Mouse (Mus musculus): ENCODE data around the gene Kcnk18. TPM values are rescaled to one million over a fixed set of nuclear protein-coding genes. Genes with fewer than 3 reads are reported as not detected.

Kcnk18 gene
- total and polyA plus RNA-seq, 3 experiments: 0.05 TPM; not detected in 2

GRCm38 (mm10) chr19:59193456-59193855 lies 25.6 kb upstream of the Kcnk18 start:
- ATAC-seq (ENCODE audit: extremely low read depth, insufficient number of reproducible peaks, low FRiP score, poor library complexity, severe bottlenecking): no peak
- no peak for DNase-seq (ENCODE audit: low spot score)
- Histone ChIP-seq H3K4me1 (ENCODE audit: insufficient read depth, low read depth, low read length) (no peaks in the 10 kb centered on the region), H3K36me3 (replicated peaks) (no peaks in the 10 kb centered on the region), H3K9me3 (replicated peaks) (no peaks in the 10 kb centered on the region), H3K4me3 (ENCODE audit: low read depth, low read length) (no peak overlapping the region), H3K27me3 (ENCODE audit: insufficient read depth, low read length) (peaks cover 9% of the 10 kb centered on the region; the same call in 1 of the 2 replicates)
- TF ChIP-seq GATA1 (IDR thresholded peaks at IDR 0.05; ENCODE audit: borderline replicate concordance, low read length) (no peak), GATA2 (IDR thresholded peaks at IDR 0.05; ENCODE audit: borderline replicate concordance, low read depth, low read length) (no peak), TAL1 (conservative IDR thresholded peaks at IDR 0.05; ENCODE audit: low read depth, low read length) (no peak), POLR2AphosphoS5 (IDR thresholded peaks at IDR 0.05; ENCODE audit: insufficient replicate concordance, low read depth, low read length) (no peak)

- ATAC-seq (ENCODE audit: extremely low read depth, insufficient number of reproducible peaks, low FRiP score, poor library complexity, severe bottlenecking) (no peak), DNase-seq (ENCODE audit: low spot score) (no peak)
- Histone ChIP-seq H3K9me3 (replicated peaks) (no peaks in the 10 kb centered on the region), H3K4me1 (ENCODE audit: insufficient read depth, low read depth, low read length) (no peaks in the 10 kb centered on the region), H3K27me3 (ENCODE audit: insufficient read depth, low read length) (peaks cover 9% of the 10 kb centered on the region; the same call in 1 of the 2 replicates), H3K4me3 (ENCODE audit: low read depth, low read length) (no peak overlapping the region), H3K36me3 (replicated peaks) (no peaks in the 10 kb centered on the region)
- no peak for TF ChIP-seq CTCF (IDR thresholded peaks at IDR 0.05; ENCODE audit: low read depth, low read length)
- TF ChIP-seq GATA2 (IDR thresholded peaks at IDR 0.05; ENCODE audit: borderline replicate concordance, low read depth, low read length): no peak
- TF ChIP-seq GATA1 (IDR thresholded peaks at IDR 0.05; ENCODE audit: borderline replicate concordance, low read length): no peak
- no peak for TF ChIP-seq TAL1 (conservative IDR thresholded peaks at IDR 0.05; ENCODE audit: low read depth, low read length)
- no peak for TF ChIP-seq POLR2AphosphoS5 (IDR thresholded peaks at IDR 0.05; ENCODE audit: insufficient replicate concordance, low read depth, low read length)
Measured at GRCm38 (mm10) chr19:59193986-59194820, 24.8 kb upstream of the Kcnk18 start.

DNA sequence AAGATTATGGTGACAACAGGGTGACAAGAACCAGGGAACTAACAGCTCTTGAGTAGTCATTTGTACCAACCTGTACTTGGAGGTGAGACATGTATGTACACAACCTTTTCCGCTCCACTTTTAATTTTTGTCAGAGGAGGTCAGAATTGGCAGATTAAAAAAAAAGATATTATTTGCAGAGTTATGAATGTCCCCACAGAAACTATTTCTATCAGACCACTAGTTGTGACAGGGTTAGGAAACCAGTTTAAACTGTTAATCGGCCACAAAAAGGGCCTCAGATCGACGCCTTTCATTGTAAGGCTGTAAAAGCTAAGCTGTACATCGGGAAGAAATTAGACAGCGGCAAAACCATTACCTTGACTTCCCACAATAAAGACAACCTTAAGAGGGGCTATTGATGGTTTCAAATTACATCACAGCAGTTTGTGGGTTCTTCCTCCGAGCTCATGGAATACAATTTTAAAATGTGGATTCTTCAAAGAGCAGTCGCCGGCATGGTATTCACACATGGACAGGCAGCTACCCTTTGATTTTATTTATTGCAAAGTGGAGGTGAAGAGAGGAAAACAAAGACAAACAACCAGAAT lies 23.7 kb upstream of the Kcnk18 start:
- H3K9me3 ChIP-seq (replicated peaks): peaks cover 5% of the 10 kb centered on the region
- H3K4me3 ChIP-seq (ENCODE audit: low read depth, low read length): no peak overlapping the region
- no peaks in the 10 kb centered on the region for H3K36me3 ChIP-seq (replicated peaks)
- peaks cover 9% of the 10 kb centered on the region; the same call in 1 of the 2 replicates for H3K27me3 ChIP-seq (ENCODE audit: insufficient read depth, low read length)
- DNase-seq (ENCODE audit: low spot score) (no peak), ATAC-seq (ENCODE audit: extremely low read depth, insufficient number of reproducible peaks, low FRiP score, poor library complexity, severe bottlenecking) (no peak)
- no peaks in the 10 kb centered on the region for H3K4me1 ChIP-seq (ENCODE audit: insufficient read depth, low read depth, low read length)
- TF ChIP-seq GATA1 (IDR thresholded peaks at IDR 0.05; ENCODE audit: borderline replicate concordance, low read length): no peak
- TF ChIP-seq POLR2AphosphoS5 (IDR thresholded peaks at IDR 0.05; ENCODE audit: insufficient replicate concordance, low read depth, low read length): no peak
- TF ChIP-seq GATA2 (IDR thresholded peaks at IDR 0.05; ENCODE audit: borderline replicate concordance, low read depth, low read length): no peak
- no peak for TF ChIP-seq CTCF (IDR thresholded peaks at IDR 0.05; ENCODE audit: low read depth, low read length)
- no peak for TF ChIP-seq TAL1 (conservative IDR thresholded peaks at IDR 0.05; ENCODE audit: low read depth, low read length)

- Histone ChIP-seq H3K9me3 (replicated peaks) (peaks cover 7% of the 10 kb centered on the region), H3K4me1 (ENCODE audit: insufficient read depth, low read depth, low read length) (no peaks in the 10 kb centered on the region), H3K4me3 (ENCODE audit: low read depth, low read length) (no peak overlapping the region), H3K27me3 (ENCODE audit: insufficient read depth, low read length) (peaks cover 7% of the 10 kb centered on the region; the same call in 1 of the 2 replicates), H3K36me3 (replicated peaks) (no peaks in the 10 kb centered on the region)
- DNase-seq (ENCODE audit: low spot score) (no peak), ATAC-seq (ENCODE audit: extremely low read depth, insufficient number of reproducible peaks, low FRiP score, poor library complexity, severe bottlenecking) (no peak)
- TF ChIP-seq POLR2AphosphoS5 (IDR thresholded peaks at IDR 0.05; ENCODE audit: insufficient replicate concordance, low read depth, low read length): no peak
- TF ChIP-seq TAL1 (conservative IDR thresholded peaks at IDR 0.05; ENCODE audit: low read depth, low read length): no peak
- no peak for TF ChIP-seq GATA1 (IDR thresholded peaks at IDR 0.05; ENCODE audit: borderline replicate concordance, low read length)
- TF ChIP-seq CTCF (IDR thresholded peaks at IDR 0.05; ENCODE audit: low read depth, low read length): no peak
- no peak for TF ChIP-seq GATA2 (IDR thresholded peaks at IDR 0.05; ENCODE audit: borderline replicate concordance, low read depth, low read length)
Measured at GRCm38 (mm10) chr19:59196111-59196666, 22.8 kb upstream of the Kcnk18 start.

DNA sequence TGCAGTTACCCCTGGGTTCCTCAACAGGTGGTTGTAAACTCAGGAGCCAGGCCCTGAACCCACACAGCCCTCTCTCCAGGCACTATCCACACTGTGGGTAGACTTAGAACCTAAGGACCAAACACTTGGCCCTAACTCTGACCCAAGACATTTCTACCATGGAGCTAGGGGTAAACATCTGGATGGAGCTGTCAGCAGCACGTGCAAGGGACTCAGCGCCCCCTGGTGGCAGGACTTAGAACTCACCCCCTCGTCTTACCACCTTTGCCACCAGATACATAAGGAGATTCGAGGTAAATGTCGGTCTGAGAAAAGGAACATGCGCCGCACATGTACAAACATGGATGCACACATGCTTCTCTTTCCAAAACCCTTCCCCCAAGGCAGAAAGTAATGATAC lies 20.9 kb upstream of the Kcnk18 start:
- H3K27me3 ChIP-seq (ENCODE audit: insufficient read depth, low read length): peaks cover 7% of the 10 kb centered on the region; the same call in 1 of the 2 replicates
- H3K4me3 ChIP-seq (ENCODE audit: low read depth, low read length): no peak overlapping the region
- no peaks in the 10 kb centered on the region for H3K4me1 ChIP-seq (ENCODE audit: insufficient read depth, low read depth, low read length)
- DNase-seq (ENCODE audit: low spot score) (peak; percentile 42), ATAC-seq (ENCODE audit: extremely low read depth, insufficient number of reproducible peaks, low FRiP score, poor library complexity, severe bottlenecking) (peak; percentile 15; the same call in 1 of the 2 replicates)
- H3K36me3 ChIP-seq (replicated peaks): no peaks in the 10 kb centered on the region
- TF ChIP-seq CTCF (IDR thresholded peaks at IDR 0.05; ENCODE audit: low read depth, low read length): peak; percentile 89
- no peak for TF ChIP-seq GATA2 (IDR thresholded peaks at IDR 0.05; ENCODE audit: borderline replicate concordance, low read depth, low read length)
- TF ChIP-seq GATA1 (IDR thresholded peaks at IDR 0.05; ENCODE audit: borderline replicate concordance, low read length): no peak
- peaks cover 9% of the 10 kb centered on the region for H3K9me3 ChIP-seq (replicated peaks)

- Histone ChIP-seq H3K9me3 (replicated peaks) (no peaks in the 10 kb centered on the region), H3K4me3 (ENCODE audit: low read depth, low read length) (no peak overlapping the region), H3K27me3 (ENCODE audit: insufficient read depth, low read length) (no peaks in the 10 kb centered on the region), H3K4me1 (ENCODE audit: insufficient read depth, low read depth, low read length) (no peaks in the 10 kb centered on the region), H3K36me3 (replicated peaks) (no peaks in the 10 kb centered on the region)
- DNase-seq (ENCODE audit: low spot score) (peak; percentile 39), ATAC-seq (ENCODE audit: extremely low read depth, insufficient number of reproducible peaks, low FRiP score, poor library complexity, severe bottlenecking) (no peak)
- TF ChIP-seq CTCF (IDR thresholded peaks at IDR 0.05; ENCODE audit: low read depth, low read length) (peak; percentile 34), GATA2 (IDR thresholded peaks at IDR 0.05; ENCODE audit: borderline replicate concordance, low read depth, low read length) (no peak)
Measured at GRCm38 (mm10) chr19:59208475-59208874, 10.5 kb upstream of the Kcnk18 start.
